Mouse (Mus musculus): ENCODE data around the gene Phldb1. TPM values are rescaled to one million over a fixed set of nuclear protein-coding genes. Genes with fewer than 3 reads are reported as not detected.

Gene Phldb1
- polyA plus RNA-seq, 1 experiment from 2014 or later, result 53.6 TPM

GRCm38 (mm10) chr9:44721154-44721876, 13.7 kb downstream of the Phldb1 start:
- Histone ChIP-seq H3K4me3 (replicated peaks; ENCODE audit: low read length) (peak overlapping the region; percentile 83), H3K36me3 (ENCODE audit: control insufficient read depth, insufficient read depth) (no peaks in the 10 kb centered on the region), H3K27me3 (replicated peaks; ENCODE audit: control insufficient read depth, insufficient read depth, low read length) (no peaks in the 10 kb centered on the region), H3K9ac (replicated peaks; ENCODE audit: low read depth, low read length) (peak overlapping the region; percentile 90), H3K4me2 (ENCODE audit: low read length) (peak overlapping the region; percentile 75), H3K27ac (ENCODE audit: low read length) (peak overlapping the region; percentile 69), H3K9me3 (ENCODE audit: control insufficient read depth, low read length) (no peaks in the 10 kb centered on the region), H3K4me1 (replicated peaks; ENCODE audit: control insufficient read depth, insufficient read depth, low read length) (peaks cover 57% of the 10 kb centered on the region)
- WGBS, result 2% methylated on average over 37 of the region's 40 CpGs
- ATAC-seq, result peak; percentile 86

GRCm38 (mm10) chr9:44720358-44721153, 14.4 kb downstream of the Phldb1 start:
- 11% methylated on average over 9 of the region's 9 CpGs for WGBS
- H3K27ac ChIP-seq (ENCODE audit: low read length), result peak overlapping the region; percentile 69
- H3K9me3 ChIP-seq (ENCODE audit: control insufficient read depth, low read length), result no peaks in the 10 kb centered on the region
- H3K4me2 ChIP-seq (ENCODE audit: low read length), result peak overlapping the region; percentile 75
- no peaks in the 10 kb centered on the region for H3K27me3 ChIP-seq (replicated peaks; ENCODE audit: control insufficient read depth, insufficient read depth, low read length)
- peak; percentile 34 for ATAC-seq
- peak overlapping the region; percentile 83 for H3K4me3 ChIP-seq (replicated peaks; ENCODE audit: low read length)
- peaks cover 54% of the 10 kb centered on the region for H3K4me1 ChIP-seq (replicated peaks; ENCODE audit: control insufficient read depth, insufficient read depth, low read length)
- no peaks in the 10 kb centered on the region for H3K36me3 ChIP-seq (ENCODE audit: control insufficient read depth, insufficient read depth)
- peak overlapping the region; percentile 90 for H3K9ac ChIP-seq (replicated peaks; ENCODE audit: low read depth, low read length)

- Histone ChIP-seq H3K27ac (ENCODE audit: low read length) (peak overlapping the region; percentile 30; the same call in 1 of the 2 replicates), H3K9ac (replicated peaks; ENCODE audit: low read depth, low read length) (peak overlapping the region; percentile 90), H3K4me3 (replicated peaks; ENCODE audit: low read length) (peak overlapping the region; percentile 83), H3K36me3 (ENCODE audit: control insufficient read depth, insufficient read depth) (0 out of 2 replicates have a peak, but pooled peaks cover 4% of the 10 kb centered on the region), H3K9me3 (ENCODE audit: control insufficient read depth, low read length) (no peaks in the 10 kb centered on the region), H3K4me1 (replicated peaks; ENCODE audit: control insufficient read depth, insufficient read depth, low read length) (peaks cover 53% of the 10 kb centered on the region), H3K27me3 (replicated peaks; ENCODE audit: control insufficient read depth, insufficient read depth, low read length) (no peaks in the 10 kb centered on the region), H3K4me2 (ENCODE audit: low read length) (peak overlapping the region; percentile 75)
- WGBS, result 49% methylated on average over 8 of the region's 8 CpGs
- peak; percentile 3; the same call in 1 of the 2 replicates for ATAC-seq
Measured at GRCm38 (mm10) chr9:44719632-44720357, 15.2 kb downstream of the Phldb1 start.

- H3K36me3 ChIP-seq (ENCODE audit: control insufficient read depth, insufficient read depth), result 0 out of 2 replicates have a peak, but pooled peaks cover 4% of the 10 kb centered on the region
- H3K4me2 ChIP-seq (ENCODE audit: low read length), result peak overlapping the region; percentile 75
- no peak overlapping the region for H3K9ac ChIP-seq (replicated peaks; ENCODE audit: low read depth, low read length)
- H3K4me1 ChIP-seq (replicated peaks; ENCODE audit: control insufficient read depth, insufficient read depth, low read length), result peaks cover 50% of the 10 kb centered on the region
- no peaks in the 10 kb centered on the region for H3K9me3 ChIP-seq (ENCODE audit: control insufficient read depth, low read length)
- no peaks in the 10 kb centered on the region for H3K27me3 ChIP-seq (replicated peaks; ENCODE audit: control insufficient read depth, insufficient read depth, low read length)
- 71% methylated on average over 12 of the region's 12 CpGs for WGBS
- H3K27ac ChIP-seq (ENCODE audit: low read length), result peak overlapping the region; percentile 30; the same call in 1 of the 2 replicates
- no peak for ATAC-seq
- peak overlapping the region; percentile 83 for H3K4me3 ChIP-seq (replicated peaks; ENCODE audit: low read length)
Measured at GRCm38 (mm10) chr9:44718937-44719631, 15.9 kb downstream of the Phldb1 start.

- 0 out of 2 replicates have a peak, but pooled peaks cover 4% of the 10 kb centered on the region for H3K36me3 ChIP-seq (ENCODE audit: control insufficient read depth, insufficient read depth)
- no peak overlapping the region for H3K9ac ChIP-seq (replicated peaks; ENCODE audit: low read depth, low read length)
- H3K4me2 ChIP-seq (ENCODE audit: low read length), result no peak overlapping the region
- H3K27ac ChIP-seq (ENCODE audit: low read length), result no peak overlapping the region
- no peaks in the 10 kb centered on the region for H3K27me3 ChIP-seq (replicated peaks; ENCODE audit: control insufficient read depth, insufficient read depth, low read length)
- H3K4me1 ChIP-seq (replicated peaks; ENCODE audit: control insufficient read depth, insufficient read depth, low read length), result peaks cover 38% of the 10 kb centered on the region
- ATAC-seq, result no peak
- H3K9me3 ChIP-seq (ENCODE audit: control insufficient read depth, low read length), result no peaks in the 10 kb centered on the region
- 74% methylated on average over 10 of the region's 10 CpGs for WGBS
- H3K4me3 ChIP-seq (replicated peaks; ENCODE audit: low read length), result no peak overlapping the region
Measured at GRCm38 (mm10) chr9:44717822-44718242, 17.2 kb downstream of the Phldb1 start.

- Histone ChIP-seq H3K4me3 (replicated peaks; ENCODE audit: low read length) (no peak overlapping the region), H3K27ac (ENCODE audit: low read length) (no peak overlapping the region), H3K36me3 (ENCODE audit: control insufficient read depth, insufficient read depth) (0 out of 2 replicates have a peak, but pooled peaks cover 4% of the 10 kb centered on the region), H3K27me3 (replicated peaks; ENCODE audit: control insufficient read depth, insufficient read depth, low read length) (no peaks in the 10 kb centered on the region), H3K4me1 (replicated peaks; ENCODE audit: control insufficient read depth, insufficient read depth, low read length) (peaks cover 35% of the 10 kb centered on the region), H3K9ac (replicated peaks; ENCODE audit: low read depth, low read length) (no peak overlapping the region), H3K9me3 (ENCODE audit: control insufficient read depth, low read length) (no peaks in the 10 kb centered on the region), H3K4me2 (ENCODE audit: low read length) (no peak overlapping the region)
- ATAC-seq, result no peak
- WGBS, result 87% methylated on average over 6 of the region's 6 CpGs
Measured at GRCm38 (mm10) chr9:44716997-44717821, 17.8 kb downstream of the Phldb1 start.

GRCm38 (mm10) chr9:44715705-44716362, 19.2 kb downstream of the Phldb1 start:
- Histone ChIP-seq H3K27ac (ENCODE audit: low read length) (no peak overlapping the region), H3K4me3 (replicated peaks; ENCODE audit: low read length) (no peak overlapping the region), H3K4me1 (replicated peaks; ENCODE audit: control insufficient read depth, insufficient read depth, low read length) (peaks cover 29% of the 10 kb centered on the region), H3K9me3 (ENCODE audit: control insufficient read depth, low read length) (no peaks in the 10 kb centered on the region), H3K36me3 (ENCODE audit: control insufficient read depth, insufficient read depth) (0 out of 2 replicates have a peak, but pooled peaks cover 4% of the 10 kb centered on the region), H3K4me2 (ENCODE audit: low read length) (no peak overlapping the region), H3K27me3 (replicated peaks; ENCODE audit: control insufficient read depth, insufficient read depth, low read length) (no peaks in the 10 kb centered on the region), H3K9ac (replicated peaks; ENCODE audit: low read depth, low read length) (no peak overlapping the region)
- no peak for ATAC-seq
- 94% methylated on average over 29 of the region's 29 CpGs for WGBS

GRCm38 (mm10) chr9:44715109-44715508, 19.9 kb downstream of the Phldb1 start:
- no peak overlapping the region for H3K4me2 ChIP-seq (ENCODE audit: low read length)
- no peak for ATAC-seq
- 78% methylated on average over 17 of the region's 17 CpGs for WGBS
- H3K4me3 ChIP-seq (replicated peaks; ENCODE audit: low read length), result no peak overlapping the region
- no peak overlapping the region for H3K27ac ChIP-seq (ENCODE audit: low read length)
- H3K36me3 ChIP-seq (ENCODE audit: control insufficient read depth, insufficient read depth), result 0 out of 2 replicates have a peak, but pooled peaks cover 4% of the 10 kb centered on the region
- H3K4me1 ChIP-seq (replicated peaks; ENCODE audit: control insufficient read depth, insufficient read depth, low read length), result peaks cover 22% of the 10 kb centered on the region
- no peaks in the 10 kb centered on the region for H3K9me3 ChIP-seq (ENCODE audit: control insufficient read depth, low read length)
- no peak overlapping the region for H3K9ac ChIP-seq (replicated peaks; ENCODE audit: low read depth, low read length)
- H3K27me3 ChIP-seq (replicated peaks; ENCODE audit: control insufficient read depth, insufficient read depth, low read length), result no peaks in the 10 kb centered on the region
